Mouse (Mus musculus): ENCODE data around the gene Arf1. TPM values are rescaled to one million over a fixed set of nuclear protein-coding genes. Genes with fewer than 3 reads are reported as not detected.

The Arf1 gene
- total and polyA plus RNA-seq, 3 experiments: 541 to 617 TPM; not detected in 1

- no peak for TF ChIP-seq GABPA (IDR thresholded peaks at IDR 0.05; ENCODE audit: low read depth, low read length)
- no peak for TF ChIP-seq MYB (IDR thresholded peaks at IDR 0.05; ENCODE audit: low read depth, low read length)
- TF ChIP-seq USF1 (IDR thresholded peaks at IDR 0.05; ENCODE audit: low read depth, low read length): peak; percentile 51
- peak; percentile 95 for TF ChIP-seq MAX (IDR thresholded peaks at IDR 0.05; ENCODE audit: low read length)
- no peak for TF ChIP-seq TCF12 (IDR thresholded peaks at IDR 0.05; ENCODE audit: low read depth, low read length)
- TF ChIP-seq POLR2AphosphoS2 (IDR thresholded peaks at IDR 0.05; ENCODE audit: low read length): peak; percentile 92
- TF ChIP-seq CHD2 (IDR thresholded peaks at IDR 0.05; ENCODE audit: low read length): no peak
- peak; percentile 97 for TF ChIP-seq NELFE (IDR thresholded peaks at IDR 0.05; ENCODE audit: low read depth, low read length)
These were observed 19.8 kb downstream of the Arf1 start, which contains the start of gene 2310033P09Rik (continued) for GRCm38 (mm10) chr11:59208153-59208831.

GRCm38 (mm10) chr11:59202081-59202995, 25.7 kb downstream of the Arf1 start, which contains the start of gene Mrpl55:
TSS of gene Mrpl55 (plus strand) at chr11:59202486.
- Histone ChIP-seq H3K9me3 (replicated peaks; ENCODE audit: insufficient read depth, low read length) (no peaks in the 10 kb centered on the region), H3K4me1 (ENCODE audit: control insufficient read depth in 1 of 2, insufficient read depth in 2 of 2, low read length in 2 of 2) (peaks cover 4% of the 10 kb centered on the region in 2 experiments), H3K79me2 (ENCODE audit: control insufficient read depth, insufficient read depth, low read length, poor library complexity) (peaks cover 9% of the 10 kb centered on the region; the same call in 1 of the 2 replicates), H3K36me3 (ENCODE audit: control insufficient read depth in 1 of 2, insufficient read depth in 2 of 2, low read length in 2 of 2) (peaks cover 0 to 7% of the 10 kb centered on the region in 2 experiments; a peak in 3 of 4 replicates), H3K27ac (ENCODE audit: control insufficient read depth, low read depth, low read length) (peak within 1 kb of the TSS; percentile 79), H3K27me3 (ENCODE audit: control insufficient read depth in 1 of 2, insufficient read depth in 2 of 2, low read length in 2 of 2) (no peaks in the 10 kb centered on the region), H3K4me3 (ENCODE audit: control insufficient read depth in 1 of 2, insufficient read depth in 1 of 2, low read depth in 2 of 2, low read length in 2 of 2) (peak within 1 kb of the TSS; percentile 69 to 83), H3K9ac (ENCODE audit: control insufficient read depth, low read depth, low read length, poor library complexity, severe bottlenecking) (peak within 1 kb of the TSS; percentile 75)
- TF ChIP-seq NELFE (IDR thresholded peaks at IDR 0.05; ENCODE audit: low read depth, low read length) (peak; percentile 72), SMC3 (IDR thresholded peaks at IDR 0.05; ENCODE audit: low read depth, low read length) (no peak), TBP (IDR thresholded peaks at IDR 0.05; ENCODE audit: low read depth, low read length) (peak; percentile 46; the same call in 1 of the 2 replicates), CHD2 (IDR thresholded peaks at IDR 0.05; ENCODE audit: low read length) (no peak), SIN3A (IDR thresholded peaks at IDR 0.05; ENCODE audit: low read length) (peak; percentile 84), MAX (IDR thresholded peaks at IDR 0.05; ENCODE audit: low read length) (peak; percentile 53), ELF1 (IDR thresholded peaks at IDR 0.05; ENCODE audit: low read depth, low read length) (no peak; the same call in 1 of the 2 replicates), POLR2AphosphoS2 (IDR thresholded peaks at IDR 0.05; ENCODE audit: low read length) (peak; percentile 63), MXI1 (IDR thresholded peaks at IDR 0.05; ENCODE audit: low read depth, low read length) (peak; percentile 74), NRF1 (IDR thresholded peaks at IDR 0.05; ENCODE audit: insufficient read depth, low read depth, low read length, poor library complexity, severe bottlenecking) (peak; percentile 57), MAZ (IDR thresholded peaks at IDR 0.05; ENCODE audit: low read depth, low read length) (0 out of 2 replicates have a peak, but pooled peaks have one; percentile 62), RCOR1 (IDR thresholded peaks at IDR 0.05; ENCODE audit: low read depth, low read length) (no peak), TCF12 (IDR thresholded peaks at IDR 0.05; ENCODE audit: low read depth, low read length) (0 out of 2 replicates have a peak, but pooled peaks have one; percentile 21), CTCF (IDR thresholded peaks at IDR 0.05 in 2 of 3, conservative IDR thresholded peaks at IDR 0.05 in 1 of 3; ENCODE audit: control insufficient read depth in 1 of 3, insufficient read depth in 1 of 3, low read depth in 2 of 3, low read length in 3 of 3, poor library complexity in 1 of 3, severe bottlenecking in 1 of 3) (no peak), CHD1 (IDR thresholded peaks at IDR 0.05; ENCODE audit: low read depth, low read length) (no peak), MEF2A (IDR thresholded peaks at IDR 0.05; ENCODE audit: extremely low read depth, insufficient replicate concordance, low read depth, low read length, poor library complexity, severe bottlenecking) (no peak), GABPA (IDR thresholded peaks at IDR 0.05; ENCODE audit: low read depth, low read length) (no peak), USF2 (IDR thresholded peaks at IDR 0.05; ENCODE audit: borderline replicate concordance in 1 of 2, insufficient read depth in 1 of 2, low read depth in 1 of 2, low read length in 2 of 2) (no peak), MAFK (IDR thresholded peaks at IDR 0.05; ENCODE audit: borderline replicate concordance, low read depth, low read length) (no peak; the same call in 1 of the 2 replicates), EP300 (IDR thresholded peaks at IDR 0.05; ENCODE audit: low read depth in 1 of 2, low read length in 2 of 2) (no peak), ZC3H11A (IDR thresholded peaks at IDR 0.05; ENCODE audit: low read depth, low read length) (peak; percentile 21; the same call in 1 of the 2 replicates), MYB (IDR thresholded peaks at IDR 0.05; ENCODE audit: low read depth, low read length) (no peak), USF1 (IDR thresholded peaks at IDR 0.05; ENCODE audit: low read depth, low read length) (0 out of 2 replicates have a peak, but pooled peaks have one; percentile 14), POLR2AphosphoS5 (IDR thresholded peaks at IDR 0.05; ENCODE audit: borderline replicate concordance, low read depth, low read length) (no peak), POLR2A (IDR thresholded peaks at IDR 0.05; ENCODE audit: control insufficient read depth in 1 of 2, insufficient read depth in 1 of 2, low read depth in 1 of 2, low read length in 2 of 2, poor library complexity in 1 of 2) (peak; percentile 46 to 73; a peak in 2 of 4 replicates), GATA1 (IDR thresholded peaks at IDR 0.05; ENCODE audit: low read depth, low read length) (no peak), TAL1 (IDR thresholded peaks at IDR 0.05; ENCODE audit: low read length) (no peak), HCFC1 (IDR thresholded peaks at IDR 0.05; ENCODE audit: low read depth, low read length) (peak; percentile 85)
- peak; percentile 97 for DNase-seq (ENCODE audit: low read depth, low spot score)

Data from MEL (cell line).